Mouse (Mus musculus): Measurements from ENCODE around the gene Il5ra.
A peak's percentile ranks its signal among the peaks of the same experiment; 100 is the strongest.

Gene Il5ra

DNA sequence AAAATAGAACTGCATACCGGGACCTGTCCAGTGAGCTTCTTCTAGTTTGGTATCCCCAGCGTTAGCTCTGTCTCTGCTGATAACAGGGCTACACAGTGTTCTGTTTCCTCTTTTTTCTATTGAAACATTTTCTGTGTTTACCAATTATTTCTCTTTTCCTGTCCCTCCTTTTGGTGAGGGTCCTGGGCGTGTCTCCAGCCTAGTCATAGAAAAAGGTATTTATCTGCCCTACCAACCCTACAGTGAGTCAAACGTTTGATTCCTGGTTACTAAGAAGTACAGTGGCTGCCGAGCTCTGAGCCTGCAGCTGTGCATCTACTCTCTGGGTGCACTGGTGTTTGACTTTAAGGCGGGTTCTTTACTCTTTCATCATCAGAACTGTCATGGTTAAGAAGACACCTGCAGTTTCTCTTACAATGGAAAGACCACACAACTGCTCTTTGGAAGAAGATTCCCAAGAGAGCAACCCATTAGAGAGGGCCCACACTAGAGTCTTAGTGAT, at the start of gene Il5ra:
TSS of gene Il5ra (minus strand) at position 151 of the 502 bp plus-strand sequence.
- DNase-seq (ENCODE audit: low read depth, low spot score), result no peak

DNA sequence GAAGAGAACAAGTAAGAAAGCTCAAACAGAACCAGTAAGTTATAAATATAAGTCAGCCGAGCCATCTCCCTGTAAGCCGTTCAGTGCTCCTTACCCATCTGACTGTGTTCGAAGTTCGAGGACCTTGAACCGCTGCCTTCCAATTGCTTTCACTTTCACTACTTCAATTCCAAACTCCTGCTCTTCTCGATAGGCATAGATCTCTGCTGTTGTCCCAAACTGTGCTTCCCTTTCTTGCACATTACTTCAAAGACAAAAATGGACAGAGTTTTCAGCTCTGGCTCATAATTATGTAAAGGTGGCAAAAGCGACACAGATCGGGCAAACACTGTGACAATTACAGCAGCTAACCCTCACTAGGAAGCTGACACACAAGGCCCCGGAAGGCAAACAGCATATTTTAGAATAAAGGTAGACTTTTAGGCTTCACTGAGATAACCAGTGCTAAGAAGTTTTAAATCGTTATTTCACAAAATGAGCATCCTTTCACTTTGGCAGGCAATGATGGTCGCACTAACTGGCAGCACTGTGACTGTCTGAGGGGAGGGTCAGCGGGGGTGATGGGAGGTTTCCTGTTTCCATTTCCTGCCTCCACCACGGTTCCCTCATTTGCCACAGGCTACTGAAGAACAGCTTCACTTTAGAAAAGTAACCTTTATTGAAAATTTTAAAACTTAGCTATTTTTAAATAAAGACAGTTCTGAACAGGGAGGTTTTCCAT, 45.4 kb upstream of the Il5ra start:
- no peak for DNase-seq (ENCODE audit: low read depth, low spot score)

DNA sequence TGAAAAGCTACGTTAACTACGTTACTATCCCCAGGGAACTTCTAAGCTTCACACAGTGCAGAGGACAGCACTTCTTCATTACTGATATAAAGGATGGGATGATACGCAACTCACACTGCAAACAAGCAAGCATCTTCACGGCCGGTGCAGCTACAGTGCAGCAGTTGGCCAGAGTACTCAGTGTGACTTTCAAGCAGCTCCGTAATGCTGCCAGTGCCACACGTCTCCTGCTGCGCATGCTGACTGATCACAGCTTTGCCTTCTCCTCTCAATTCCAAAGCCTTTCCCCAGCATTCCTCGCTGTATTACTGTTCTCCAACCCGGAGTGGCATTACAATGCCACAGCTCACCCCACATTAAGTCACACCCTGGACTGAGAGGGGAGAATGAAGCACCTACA, 44.8 kb upstream of the Il5ra start:
- no peak for DNase-seq (ENCODE audit: low read depth, low spot score)

DNA sequence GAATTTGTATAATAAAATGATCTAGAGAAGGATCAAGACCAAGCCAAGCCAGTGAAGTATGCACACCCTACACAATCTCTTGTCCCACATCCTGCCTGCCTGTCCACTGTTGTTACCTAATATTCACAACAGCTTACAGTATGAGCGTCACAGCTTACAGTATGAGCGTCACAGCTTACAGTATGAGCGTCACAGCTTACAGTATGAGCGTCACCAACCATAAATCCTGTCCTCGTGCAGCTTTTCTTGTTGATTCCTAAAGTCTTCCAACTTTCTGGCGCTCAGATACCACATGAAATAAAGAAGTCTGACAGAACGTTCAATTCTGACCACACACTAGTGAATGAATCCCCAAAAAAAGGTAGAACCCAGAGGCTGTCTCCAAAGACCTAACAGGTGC, 44.3 kb upstream of the Il5ra start:
- DNase-seq (ENCODE audit: low read depth, low spot score), result no peak

DNA sequence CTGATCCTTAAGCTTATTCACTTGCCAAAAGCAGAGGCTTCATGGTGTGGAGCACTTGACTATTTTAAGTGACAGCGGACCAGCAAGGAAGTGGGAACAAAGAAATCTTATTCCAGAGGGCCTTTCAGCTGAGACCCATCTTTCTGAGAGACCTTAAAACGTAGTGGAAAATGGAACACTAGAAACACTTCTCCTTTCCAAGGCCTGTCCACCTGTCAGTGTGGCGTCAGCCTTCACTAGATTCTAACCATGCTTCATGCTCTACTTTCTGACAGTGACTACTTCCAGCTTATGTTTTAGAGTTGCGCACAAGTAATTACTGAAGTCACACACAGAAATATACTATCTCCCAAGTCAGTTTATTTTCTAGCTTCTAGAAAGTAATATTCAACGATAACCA, 43.6 kb upstream of the Il5ra start:
- DNase-seq (ENCODE audit: low read depth, low spot score), result no peak

DNA sequence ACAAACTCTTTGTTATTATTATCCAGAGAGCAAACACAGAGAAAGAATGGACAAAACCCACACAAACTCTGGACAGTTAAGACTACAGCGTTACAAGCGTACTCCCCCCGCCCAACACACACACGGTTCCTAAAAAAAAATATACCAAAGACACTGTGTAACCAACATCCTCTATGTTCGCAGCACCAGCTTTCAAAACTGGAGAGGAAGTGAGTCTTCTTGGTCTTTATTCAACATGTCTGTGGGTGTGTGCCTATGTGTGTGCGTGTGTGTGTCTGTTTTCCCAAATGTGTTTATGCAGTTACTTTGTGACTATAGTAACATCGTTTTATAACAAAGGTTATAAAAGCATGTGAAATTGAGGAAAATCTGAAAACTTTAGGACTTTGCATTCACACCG, 42.6 kb upstream of the Il5ra start:
- no peak for DNase-seq (ENCODE audit: low read depth, low spot score)

DNA sequence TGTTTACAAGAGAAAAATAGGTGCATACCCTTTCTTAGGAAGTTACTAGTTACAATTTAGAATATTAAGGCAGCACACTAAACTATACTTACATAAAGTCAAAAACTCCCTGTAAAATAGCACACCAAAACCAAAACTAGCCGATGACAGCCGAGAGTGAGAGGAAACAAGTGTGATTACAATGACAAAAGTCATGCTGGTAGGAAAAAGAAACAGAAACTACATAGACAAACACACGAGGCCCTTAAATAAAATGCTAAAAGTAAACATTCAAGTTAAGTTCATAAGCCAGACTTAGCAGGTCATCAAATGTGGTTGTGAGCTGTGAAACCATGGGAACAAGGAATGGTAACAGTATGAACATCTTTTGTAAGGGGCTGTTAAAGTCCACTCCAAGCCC, 38.3 kb upstream of the Il5ra start:
- DNase-seq (ENCODE audit: low read depth, low spot score), result no peak

DNA sequence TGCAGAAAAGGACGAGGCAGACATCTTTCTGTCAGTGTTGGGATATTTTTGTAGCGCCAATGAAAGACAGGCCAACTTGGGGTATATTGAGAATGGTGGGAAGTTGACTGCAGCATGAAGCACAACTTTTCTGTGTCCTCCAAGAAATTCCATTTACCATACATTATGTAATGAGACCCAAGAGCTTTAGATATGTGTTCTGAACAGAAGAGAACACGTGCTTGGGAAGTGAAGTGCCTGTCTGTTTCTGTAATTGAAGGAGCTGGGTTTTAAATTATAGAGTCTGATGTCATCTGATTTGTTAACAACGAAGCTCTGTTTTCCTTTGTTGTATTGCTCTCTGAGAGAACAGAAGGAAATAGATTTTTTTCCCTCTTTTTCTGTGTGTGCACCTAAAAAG, 21.2 kb upstream of the Il5ra start:
- no peak for DNase-seq (ENCODE audit: low read depth, low spot score)

DNA sequence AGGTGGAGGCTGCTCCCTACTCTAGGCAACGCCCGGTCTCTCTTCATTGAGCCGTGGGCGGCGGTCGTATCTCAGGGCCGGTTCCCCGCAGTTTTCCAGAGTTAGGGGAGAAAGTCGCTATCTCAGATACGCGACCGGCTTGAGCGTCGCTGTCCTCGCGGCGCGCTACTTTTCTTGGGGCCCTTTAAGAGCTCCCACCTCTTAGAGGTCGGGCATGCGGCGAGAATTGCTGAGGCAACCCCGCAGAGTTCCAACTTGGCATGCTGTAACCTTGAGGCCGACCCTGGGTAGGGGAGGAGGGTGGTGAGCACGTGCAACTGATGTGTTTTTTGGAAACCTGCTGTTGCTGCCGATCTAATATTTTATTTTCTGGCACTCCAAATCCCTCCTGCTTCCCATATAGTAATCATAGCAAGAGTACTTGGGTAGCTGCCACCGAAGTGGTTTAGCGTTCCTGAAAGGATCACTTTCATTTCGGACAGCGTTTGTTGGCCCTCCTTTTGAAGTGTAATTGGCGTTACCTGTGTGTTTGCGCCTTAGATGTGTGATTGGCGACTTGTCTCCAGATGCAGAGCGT, 20.5 kb upstream of the Il5ra start:
- no peak for DNase-seq (ENCODE audit: low read depth, low spot score)

DNA sequence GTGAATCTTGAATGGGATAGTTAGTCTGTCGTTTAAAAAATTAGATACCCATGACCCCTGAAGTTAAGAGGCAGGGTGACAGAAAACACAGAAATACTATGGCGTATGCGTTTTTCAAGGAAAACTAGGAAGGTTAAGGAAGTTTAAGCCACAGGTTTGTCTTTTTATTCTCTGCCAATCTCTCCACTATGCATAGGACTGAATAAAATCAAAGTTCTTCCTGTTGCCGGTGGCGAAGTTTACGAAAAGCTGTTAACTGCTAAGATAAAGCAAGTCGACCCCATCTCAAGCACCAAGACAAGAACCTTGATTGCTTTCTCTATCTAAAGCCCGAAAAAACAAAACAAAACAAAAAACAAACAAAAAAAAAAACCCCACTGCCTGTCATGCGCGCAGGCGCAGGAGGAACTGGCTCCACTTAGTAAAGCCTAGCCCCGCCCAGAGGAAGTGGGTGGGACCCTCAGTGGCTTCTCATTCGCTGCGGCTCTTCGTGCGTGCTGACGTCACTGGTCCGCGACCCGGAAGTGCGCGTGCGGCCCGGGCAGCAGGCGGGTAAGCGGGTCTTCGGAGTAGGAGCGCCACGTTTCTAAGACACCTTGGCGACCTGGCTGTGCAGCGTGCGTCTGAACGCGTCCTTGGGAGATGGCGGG, 19.9 kb upstream of the Il5ra start, which contains the start of gene Trnt1:
TSS of gene Trnt1 (plus strand) at position 481 of the 650 bp plus-strand sequence.
- peak; percentile 92 for DNase-seq (ENCODE audit: low read depth, low spot score)

DNA sequence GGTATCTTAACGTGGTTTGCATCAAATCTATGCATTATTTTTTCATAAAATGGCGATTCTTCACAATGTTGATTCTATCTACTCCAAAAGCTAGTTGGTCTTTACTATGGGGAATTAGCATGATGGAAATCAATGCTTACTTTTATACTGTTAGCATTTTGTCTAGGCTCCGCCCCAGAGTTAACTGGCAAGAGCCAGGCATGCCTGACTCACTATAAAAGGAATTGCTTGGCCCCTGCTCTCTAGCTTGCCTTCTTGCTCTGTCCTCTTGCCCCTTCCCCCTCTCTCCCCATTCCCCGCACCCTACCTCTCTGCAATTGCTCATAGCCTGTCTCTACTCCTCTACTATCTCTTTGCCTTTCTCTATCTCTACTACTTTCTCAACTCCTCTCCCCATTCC, 17.9 kb upstream of the Il5ra start:
- DNase-seq (ENCODE audit: low read depth, low spot score), result no peak

DNA sequence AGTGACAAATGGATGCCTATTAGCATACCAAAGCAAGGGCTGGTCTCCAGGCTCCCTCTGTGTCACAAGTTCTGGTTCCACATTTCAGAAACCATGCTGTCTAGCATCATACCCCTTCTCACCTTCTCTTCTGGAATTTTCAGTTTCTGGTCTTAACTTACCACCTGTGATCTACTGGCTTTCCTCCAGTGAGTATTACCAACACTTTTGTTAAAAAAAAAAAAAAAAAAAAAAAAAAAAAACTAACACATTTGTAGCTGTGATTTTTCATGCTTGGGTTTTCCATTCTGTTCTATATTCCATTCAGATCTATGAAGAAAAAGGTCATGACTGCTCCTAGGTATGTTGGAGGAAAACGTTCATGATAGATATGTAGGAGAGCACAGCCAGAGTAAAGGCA, 17.1 kb upstream of the Il5ra start:
- no peak for DNase-seq (ENCODE audit: low read depth, low spot score)

DNA sequence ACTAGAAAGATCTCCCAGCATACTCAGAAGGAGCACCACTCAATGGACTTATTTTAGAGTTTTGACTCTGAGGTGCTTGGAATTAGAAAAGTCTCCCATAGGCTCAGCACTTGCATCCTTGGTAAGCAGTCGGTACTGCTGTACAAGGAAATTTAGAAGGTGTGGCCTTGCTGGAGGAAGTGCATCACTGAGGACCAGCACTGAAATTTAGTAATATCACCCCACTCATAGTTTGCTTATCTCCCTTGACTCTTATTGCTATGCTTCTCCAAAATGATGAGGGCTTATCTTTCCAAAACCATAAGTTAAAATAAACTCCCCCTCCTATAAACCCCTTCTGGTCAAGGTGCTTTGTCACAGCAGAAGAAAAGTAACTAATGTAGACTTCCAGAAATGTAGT, 12.6 kb upstream of the Il5ra start:
- no peak for DNase-seq (ENCODE audit: low read depth, low spot score)

DNA sequence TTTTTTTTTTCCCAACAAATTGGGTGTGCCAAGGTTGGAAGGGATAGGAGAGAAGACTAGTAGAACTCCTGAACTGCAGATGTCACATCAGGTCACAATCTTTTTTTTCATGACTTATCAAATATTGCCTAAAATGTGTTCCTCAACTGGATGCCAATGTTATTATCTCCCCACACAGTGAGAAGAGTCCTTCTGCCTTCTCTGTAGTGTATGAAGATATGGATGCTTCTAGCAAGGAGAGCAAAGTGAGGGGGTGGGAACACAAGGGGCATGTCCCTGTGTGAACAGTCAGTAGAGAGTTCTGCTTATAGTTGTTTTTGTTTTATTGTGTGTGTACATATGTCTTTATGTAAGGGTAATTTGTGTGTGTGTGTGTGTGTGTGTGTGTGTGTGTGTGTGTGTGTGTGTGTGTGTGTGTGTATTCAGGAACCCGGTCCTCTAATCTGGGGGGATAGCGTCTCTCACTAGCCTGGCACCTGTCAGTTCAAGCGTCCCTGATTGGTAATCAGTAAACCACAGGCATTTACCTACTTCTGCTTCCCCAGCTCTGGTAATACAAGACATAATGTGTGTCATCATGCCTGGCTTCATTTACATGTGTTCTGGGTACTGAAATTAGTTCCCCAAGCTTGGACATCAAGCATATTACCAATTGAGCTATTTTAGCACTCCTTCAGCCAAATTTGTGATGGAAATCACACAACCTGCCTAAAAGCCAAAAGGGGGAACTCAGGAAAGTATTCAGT, 11.8 kb upstream of the Il5ra start:
- DNase-seq (ENCODE audit: low read depth, low spot score), result no peak

DNA sequence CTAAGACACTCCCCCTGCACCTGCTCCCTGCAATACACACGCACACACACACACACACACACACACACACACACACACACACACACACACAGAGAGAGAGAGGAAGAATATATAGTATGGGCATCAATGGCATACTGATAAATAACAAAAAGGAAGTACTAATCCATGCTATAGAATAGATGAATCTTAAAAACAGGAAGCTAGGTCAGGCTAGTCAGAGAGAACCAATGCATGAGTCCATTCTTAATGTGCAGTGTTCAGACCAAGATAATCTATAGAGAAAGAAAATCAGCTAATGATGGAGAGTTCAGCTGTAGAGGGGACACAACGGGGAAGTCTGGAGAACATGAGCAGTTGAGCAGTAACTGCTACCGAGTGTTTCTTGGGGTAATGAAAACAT, 9.5 kb upstream of the Il5ra start:
- no peak for DNase-seq (ENCODE audit: low read depth, low spot score)

DNA sequence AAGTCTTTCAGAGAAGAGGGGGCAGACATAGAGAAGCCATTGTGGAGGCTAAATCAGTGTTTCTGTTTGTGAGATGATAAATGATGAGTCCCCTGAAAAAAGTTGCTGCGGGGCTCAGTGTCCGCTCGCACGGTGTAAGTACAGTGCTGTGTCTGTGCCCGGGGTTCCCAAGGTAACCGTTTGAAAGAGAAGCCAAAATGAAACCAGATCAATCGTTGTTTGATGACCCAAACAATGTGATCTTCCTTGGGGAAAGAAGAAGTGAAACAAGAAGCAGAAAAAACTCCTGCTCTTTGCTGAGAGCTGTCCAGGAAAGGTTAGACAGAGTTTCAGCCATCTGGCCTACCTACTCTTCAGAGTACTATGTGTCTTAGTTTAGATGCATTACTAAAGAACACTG, 1.5 kb upstream of the Il5ra start:
- no peak for DNase-seq (ENCODE audit: low read depth, low spot score)

DNA sequence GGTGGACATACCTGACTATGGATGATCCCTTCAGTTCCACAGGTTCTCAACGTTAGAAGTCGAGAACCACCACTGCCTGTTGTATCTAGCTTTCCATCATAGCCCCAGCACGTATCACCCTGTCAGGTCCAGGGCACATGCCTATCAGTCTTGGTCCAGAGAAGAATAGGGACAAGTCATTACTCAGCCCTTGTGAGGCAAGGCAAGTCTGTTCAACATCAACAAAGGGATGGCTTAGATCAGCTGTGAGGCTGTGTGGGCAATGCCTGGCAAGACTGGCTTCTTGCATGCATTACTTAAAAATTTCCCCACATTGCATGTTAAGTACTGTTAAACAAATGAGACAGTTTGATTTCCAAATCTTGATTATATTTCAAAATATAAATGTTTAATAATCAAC, 1.0 kb downstream of the Il5ra start:
- no peak for DNase-seq (ENCODE audit: low read depth, low spot score)

DNA sequence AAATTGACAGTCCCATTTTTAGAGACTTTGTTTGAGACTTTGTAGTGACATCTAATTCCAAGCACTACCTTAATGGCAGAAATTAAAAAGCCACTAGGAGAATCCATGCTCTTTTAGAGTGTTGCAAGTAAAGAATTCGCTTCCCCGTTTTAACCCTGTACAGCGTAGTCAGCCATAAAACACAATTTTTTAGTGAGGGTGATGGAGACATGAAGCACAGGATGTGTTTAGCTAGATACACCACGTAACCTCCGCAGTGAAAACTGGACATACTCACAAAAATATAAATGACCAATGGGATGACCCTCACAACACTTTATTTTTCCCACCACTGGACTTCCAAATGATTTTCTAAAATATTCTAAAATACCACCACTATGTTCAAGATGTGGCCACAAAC, 1.6 kb downstream of the Il5ra start:
- no peak for DNase-seq (ENCODE audit: low read depth, low spot score)

DNA sequence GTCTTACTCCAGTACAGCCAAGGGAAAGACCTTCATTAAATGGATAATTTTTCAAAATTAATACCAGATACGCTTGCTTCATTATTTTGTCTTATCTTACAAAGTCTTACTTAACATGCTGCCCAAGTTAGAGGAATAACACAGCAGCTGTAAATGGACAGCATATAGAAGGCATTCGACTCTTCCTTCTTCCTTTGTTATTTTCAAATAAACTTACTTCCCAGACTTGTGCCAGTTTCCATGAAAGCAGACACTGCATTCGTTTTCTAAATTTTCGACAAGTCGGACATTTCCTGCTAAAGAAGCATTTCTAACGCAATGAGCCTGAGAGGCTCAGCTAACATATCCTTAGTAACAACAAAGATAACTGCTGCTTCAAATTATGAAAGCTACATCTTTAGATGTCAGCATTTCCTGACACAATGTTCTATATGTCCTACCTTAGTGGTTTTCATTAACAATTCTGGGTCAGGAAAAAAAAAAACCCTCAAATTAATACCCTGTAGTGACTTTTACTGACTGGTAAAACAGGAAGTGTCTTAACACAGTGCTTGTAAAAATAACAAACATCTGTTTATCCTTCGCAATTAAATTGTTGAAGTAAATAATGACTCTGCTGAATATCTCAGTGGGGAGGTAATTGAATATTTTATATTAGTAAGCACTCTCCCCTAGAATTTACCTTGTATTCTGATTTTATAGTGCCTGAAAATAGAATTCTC, 3.0 kb downstream of the Il5ra start:
- DNase-seq (ENCODE audit: low read depth, low spot score), result no peak

DNA sequence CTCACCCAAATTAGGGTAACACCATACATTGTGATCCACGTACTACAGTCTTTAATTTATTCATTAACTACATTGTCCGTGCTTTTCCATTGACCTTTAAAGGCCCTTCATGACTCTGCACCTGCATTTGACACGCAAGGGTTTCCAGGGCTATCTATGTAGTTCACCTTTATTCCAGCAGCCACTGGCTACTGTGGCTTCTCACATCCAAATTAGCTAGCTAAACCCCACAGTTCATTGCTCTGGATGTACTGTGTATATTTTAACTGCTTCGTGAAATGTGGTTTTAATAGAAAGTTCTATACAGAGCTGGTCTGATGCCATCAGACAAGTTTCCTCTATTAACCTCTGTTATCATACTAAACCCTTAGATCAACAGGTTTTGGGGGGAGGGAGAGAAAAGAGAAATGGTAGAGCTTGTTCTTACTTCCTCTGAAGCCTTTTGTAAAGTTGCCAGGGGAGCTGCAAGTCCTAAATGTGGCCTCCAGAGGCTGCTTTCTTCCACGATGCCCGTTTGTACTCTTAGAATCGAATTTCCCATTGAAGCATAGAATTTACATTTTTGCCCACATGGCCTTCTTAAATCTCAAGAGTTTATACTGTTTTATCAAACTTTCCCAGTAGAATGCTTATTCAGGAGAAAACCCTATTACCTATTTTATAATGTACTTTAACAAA, 5.1 kb downstream of the Il5ra start:
- DNase-seq (ENCODE audit: low read depth, low spot score), result no peak

DNA sequence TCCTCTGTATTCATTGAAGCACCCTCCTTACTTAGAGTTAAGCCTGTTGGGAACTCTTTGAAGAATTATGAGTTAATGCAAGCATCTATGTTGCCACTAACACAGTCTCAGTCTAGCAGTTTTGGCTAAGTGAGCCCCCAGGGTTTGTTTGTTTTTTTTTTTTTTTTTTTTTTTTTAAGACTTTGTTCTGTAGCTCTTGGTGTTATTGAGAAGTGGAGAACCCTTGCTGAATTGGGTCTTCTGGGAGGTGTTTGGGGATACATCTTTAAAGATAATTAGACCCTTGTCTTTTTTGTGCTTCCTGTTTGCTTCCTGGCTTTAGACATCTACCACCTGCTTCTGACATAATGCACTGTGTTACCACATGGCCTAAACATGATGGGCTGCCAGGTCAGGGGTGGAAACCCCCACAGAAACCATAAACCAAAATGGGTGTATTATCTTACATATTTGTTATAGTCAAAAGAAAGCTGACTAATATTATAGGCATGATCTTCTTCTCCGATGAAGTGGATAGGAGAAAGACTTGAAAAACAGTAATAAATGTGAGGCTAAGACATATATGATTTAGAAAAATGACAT, 8.5 kb downstream of the Il5ra start:
- DNase-seq (ENCODE audit: low read depth, low spot score), result no peak

Measured in brain, embryonic 18.5 days (tissue).